15 mouse cellular contexts compared by ENCODE assay signal in genomic region chr11:21561347-21561746, GRCm38 (mm10). TPM values are rescaled to one million over a fixed set of nuclear protein-coding genes. Genes with fewer than 3 reads are reported as not detected.
DNase-seq lines count a peak whose midpoint lies in the region; ATAC-seq and TF ChIP-seq lines count a peak whose summit lies in the region.
"Had no signal": no experiment of that assay in that cellular context is flagged by ENCODE, and none has a peak within 500 bp of the region (broad histone marks: within the 10 kb centered on the region; RNA-seq: fewer than 3 reads in every experiment).

No protein-coding gene starts in this region.

- peak; percentile 38 to 57 for DNase-seq in heart, adult 2 months
- DNase-seq in heart, adult 8-10 months (ENCODE audit: low spot score), result no peak
- peak; percentile 35 for DNase-seq in right cerebral cortex, adult 18-20 months
- DNase-seq in right cerebral cortex, postnatal 4 days, result no peak
- DNase-seq in heart, postnatal 14 days, result peak; percentile 35 to 68
- DNase-seq in retina, embryonic 14.5 days (ENCODE audit: low spot score), result no peak
- DNase-seq: cerebellum, adult 11 months; gastrocnemius, postnatal 10 days; lung, embryonic 14.5 days had no signal

- peak; percentile 35; the same call in 1 of the 2 replicates for TF ChIP-seq POLR2A in heart, adult 2 months (IDR thresholded peaks at IDR 0.05; ENCODE audit: insufficient read depth, low read depth, low read length)

- peaks cover 51% of the 10 kb centered on the region for H3K36me3 ChIP-seq in heart, adult 2 months (ENCODE audit: control insufficient read depth, insufficient read depth, low read length)
- peaks cover 73% of the 10 kb centered on the region for H3K36me3 ChIP-seq in midbrain, embryonic 13.5 days

- no peaks in the 10 kb centered on the region for H3K27me3 ChIP-seq in heart, adult 2 months (ENCODE audit: control insufficient read depth, insufficient read depth, low read length)
- H3K27me3 ChIP-seq in midbrain, embryonic 13.5 days, result no peaks in the 10 kb centered on the region
- H3K27me3 ChIP-seq: hindbrain, embryonic 15.5 days had no signal

- peaks cover 5% of the 10 kb centered on the region for H3K4me1 ChIP-seq in heart, adult 2 months (ENCODE audit: control insufficient read depth, insufficient read depth, low read length)
- no peaks in the 10 kb centered on the region for H3K4me1 ChIP-seq in midbrain, embryonic 13.5 days (replicated peaks)
- H3K4me1 ChIP-seq: hindbrain, embryonic 15.5 days had no signal

- peak; percentile 61; the same call in 1 of the 2 replicates for TF ChIP-seq EP300 in heart, adult 2 months (IDR thresholded peaks at IDR 0.05; ENCODE audit: insufficient read depth, low read depth, low read length)

- no peak for TF ChIP-seq CTCF in heart, adult 2 months (IDR thresholded peaks at IDR 0.05)

- H3K4me3 ChIP-seq in heart, adult 2 months, result no peak overlapping the region
- H3K4me3 ChIP-seq in midbrain, embryonic 13.5 days (replicated peaks), result no peak overlapping the region
- H3K4me3 ChIP-seq: hindbrain, embryonic 15.5 days; left cerebral cortex, adult 2 months had no signal

- WGBS in heart, adult 2 months, result 49% methylated on average over 5 of the region's 5 CpGs
- WGBS in midbrain, embryonic 13.5 days, result 92% methylated on average over 5 of the region's 5 CpGs

- no peaks in the 10 kb centered on the region for H3K9me3 ChIP-seq in midbrain, embryonic 13.5 days
- H3K9me3 ChIP-seq: hindbrain, embryonic 15.5 days had no signal

- H3K79me2 ChIP-seq in heart, adult 2 months (replicated peaks; ENCODE audit: control insufficient read depth, insufficient read depth, low read length), result no peaks in the 10 kb centered on the region

- intact Hi-C loops in heart, adult 2 months (cut with DNase I), result no loop called here
- intact Hi-C loops in heart, postnatal 14 days (cut with DNase I), result no loop called here

- peak overlapping the region; percentile 89 for H3K27ac ChIP-seq in heart, adult 2 months
- no peak overlapping the region for H3K27ac ChIP-seq in midbrain, embryonic 13.5 days
- H3K27ac ChIP-seq: hindbrain, embryonic 15.5 days; kidney, postnatal 0 days; left cerebral cortex, adult 2 months had no signal

- ATAC-seq in midbrain, embryonic 13.5 days, result no peak
- ATAC-seq: CD4-positive, CD25-positive, alpha-beta regulatory T cell, adult 4 months; forebrain, embryonic 14.5 days had no signal

- H3K4me2 ChIP-seq in midbrain, embryonic 13.5 days (replicated peaks), result no peak overlapping the region
- H3K4me2 ChIP-seq: hindbrain, embryonic 15.5 days; lung, embryonic 14.5 days had no signal

- no peak overlapping the region for H3K9ac ChIP-seq in heart, adult 2 months (ENCODE audit: low read depth, low read length)
- H3K9ac ChIP-seq in midbrain, embryonic 13.5 days (replicated peaks), result no peak overlapping the region
- H3K9ac ChIP-seq: hindbrain, embryonic 15.5 days; lung, embryonic 14.5 days had no signal

RNA-seq across cellular contexts. Expression of gene Wdpcp, which starts 10.7 kb away (rescaled TPM):
- total RNA-seq in heart, adult 2 months (2021), result 1 to 10 TPM; 4.2 to 5.4 TPM
- 1.4 and 5.8 TPM in 2 replicates for polyA plus RNA-seq in heart, adult 2 months (2012; rRNA removed)
- 1 to 10 TPM; 3.1 to 5.1 (median 3.8) TPM for total RNA-seq in heart, adult 8-10 months (2022)
- total RNA-seq in heart, postnatal 14 days (2021), result 1 to 10 TPM; 5.1 to 6.6 TPM
- 12.6 and 13.1 TPM in 2 replicates for polyA plus RNA-seq in midbrain, embryonic 13.5 days (2015; fragmentation: Nextera tagmentation; extraction: Ambion mirVana)

RNA-seq across cellular contexts. Expression of gene Mdh1, which starts 10.8 kb away (rescaled TPM):
- total RNA-seq in heart, adult 2 months (2021), result 1,000 to 10,000 TPM; 2,315 to 2,577 TPM
- 1,485 and 2,844 TPM in 2 replicates for polyA plus RNA-seq in heart, adult 2 months (2012; rRNA removed)
- 1,000 to 10,000 TPM; 2,451 to 2,967 (median 2,633) TPM for total RNA-seq in heart, adult 8-10 months (2022)
- total RNA-seq in heart, postnatal 14 days (2021), result 1,000 to 10,000 TPM; 2,179 to 2,226 TPM
- polyA plus RNA-seq in midbrain, embryonic 13.5 days (2015; fragmentation: Nextera tagmentation; extraction: Ambion mirVana), result 466 and 472 TPM in 2 replicates

Comparison
In these comparisons a context has a peak if more than half of its experiments do, and no peak if none do; other contexts are left out.
1. DNase-seq: peak in heart, adult 2 months (2 of 2), right cerebral cortex, adult 18-20 months (single experiment) and heart, postnatal 14 days (2 of 2); none in heart, adult 8-10 months (single experiment), right cerebral cortex, postnatal 4 days (single experiment) and retina, embryonic 14.5 days (single experiment).